Mouse (Mus musculus): ENCODE data around the gene Mgat4a. TPM values are rescaled to one million over a fixed set of nuclear protein-coding genes. Genes with fewer than 3 reads are reported as not detected.
"Not testable (repeated sequence)": the region's sequence is repeated elsewhere in the genome, so short reads cannot be mapped to it uniquely, and the experiment has no call there.

The Mgat4a gene
- polyA plus RNA-seq, 1 experiment from 2014 or later: 4.1 TPM

DNA sequence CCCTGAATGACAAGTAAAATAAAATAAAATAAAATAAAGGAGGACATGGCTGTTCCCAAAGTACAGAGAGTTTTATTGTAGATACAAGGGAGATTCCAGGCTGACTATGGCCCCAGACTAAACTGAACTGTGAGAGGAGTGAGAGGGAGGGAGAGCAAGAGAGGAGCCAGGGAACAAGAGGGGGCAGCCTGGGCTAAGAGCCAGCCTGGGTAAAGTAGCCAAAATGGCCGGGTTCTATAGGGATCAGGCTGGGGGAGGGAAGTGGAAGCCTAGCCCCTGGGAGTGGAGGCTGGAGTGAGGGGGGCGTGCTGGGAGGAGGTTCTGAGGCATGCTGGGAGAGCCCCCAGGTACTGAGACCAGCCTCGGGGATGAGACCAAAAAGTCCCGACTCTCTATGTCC, 37.2 kb downstream of the Mgat4a start:
- Histone ChIP-seq H3K27me3 (replicated peaks; ENCODE audit: low read depth, poor library complexity, severe bottlenecking) (0 out of 2 replicates have a peak, but pooled peaks cover 4% of the 10 kb centered on the region), H3K36me3 (replicated peaks) (no peaks in the 10 kb centered on the region), H3K27ac (replicated peaks) (peak overlapping the region; percentile 54; the same call in 1 of the 2 replicates), H3K9me3 (peaks cover 6% of the 10 kb centered on the region; the same call in 1 of the 2 replicates), H3K4me3 (no peak overlapping the region), H3K4me1 (peaks cover 15% of the 10 kb centered on the region)
- no peak for DNase-seq (ENCODE audit: low spot score)
- 68% methylated on average over 4 of the region's 4 CpGs for WGBS

DNA sequence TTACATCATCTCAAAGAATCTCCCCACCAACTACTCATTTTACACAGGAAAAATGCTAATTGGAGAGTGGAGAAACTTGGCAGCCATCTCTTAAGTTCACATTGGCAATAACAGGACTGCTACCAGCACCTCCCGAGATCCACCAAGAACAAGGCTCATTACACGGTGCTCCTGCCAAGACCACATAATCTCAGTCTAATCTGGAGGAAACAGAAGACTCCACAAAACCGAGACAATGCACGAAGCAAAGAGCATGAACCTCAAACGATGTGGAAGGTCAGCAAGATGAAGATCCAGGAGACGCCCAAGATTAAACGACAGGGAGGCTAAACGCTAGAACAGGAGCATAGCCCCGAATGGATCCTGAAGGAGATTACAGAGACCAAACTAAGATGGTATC, 38.5 kb downstream of the Mgat4a start:
- H3K36me3 ChIP-seq (replicated peaks): no peaks in the 10 kb centered on the region
- 89% methylated on average over 9 of the region's 9 CpGs for WGBS
- peaks cover 15% of the 10 kb centered on the region for H3K4me1 ChIP-seq
- no peak overlapping the region for H3K4me3 ChIP-seq
- DNase-seq (ENCODE audit: low spot score): no peak
- H3K27me3 ChIP-seq (replicated peaks; ENCODE audit: low read depth, poor library complexity, severe bottlenecking): 0 out of 2 replicates have a peak, but pooled peaks cover 4% of the 10 kb centered on the region
- no peak overlapping the region for H3K27ac ChIP-seq (replicated peaks)
- peaks cover 6% of the 10 kb centered on the region; the same call in 1 of the 2 replicates for H3K9me3 ChIP-seq

DNA sequence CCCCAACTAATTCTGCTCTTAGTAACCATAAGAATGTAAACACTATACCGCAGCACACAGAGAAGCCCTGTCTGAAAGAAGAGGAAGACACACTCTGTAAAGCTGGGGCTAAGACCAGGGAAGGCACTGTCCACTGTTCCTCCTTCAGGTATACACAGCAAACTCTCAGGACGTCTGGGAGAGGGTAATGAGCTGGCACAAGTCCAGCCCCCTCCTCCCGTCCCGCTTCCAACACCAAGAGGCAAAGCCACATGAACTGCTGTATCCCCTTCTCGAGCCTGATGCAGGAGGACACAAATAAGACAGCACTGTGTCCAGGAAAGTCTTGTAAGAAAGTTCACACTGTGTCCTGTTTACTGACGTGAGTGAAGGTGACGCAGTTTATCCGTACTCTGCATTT, 40.1 kb downstream of the Mgat4a start:
- 0 out of 2 replicates have a peak, but pooled peaks cover 4% of the 10 kb centered on the region for H3K27me3 ChIP-seq (replicated peaks; ENCODE audit: low read depth, poor library complexity, severe bottlenecking)
- H3K36me3 ChIP-seq (replicated peaks): no peaks in the 10 kb centered on the region
- H3K4me3 ChIP-seq: no peak overlapping the region

DNA sequence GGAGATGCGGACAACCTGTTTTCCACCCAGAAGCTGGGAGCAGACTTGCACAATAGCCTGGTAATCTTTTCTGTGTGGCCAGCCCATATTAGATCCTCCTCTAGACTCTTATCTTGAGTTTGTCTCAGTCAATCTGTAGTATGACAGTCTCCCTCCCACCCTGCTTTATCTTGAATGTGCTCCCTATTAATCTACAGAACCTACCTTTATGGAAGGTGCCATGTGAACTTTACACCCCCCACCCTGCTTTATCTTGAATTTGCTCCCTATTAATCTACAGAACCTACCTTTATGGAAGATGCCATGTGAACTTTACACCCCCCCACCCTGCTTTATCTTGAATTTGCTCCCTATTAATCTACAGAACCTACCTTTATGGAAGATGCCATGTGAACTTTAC, 41.4 kb downstream of the Mgat4a start:
- not testable (repeated sequence) for H3K36me3 ChIP-seq (replicated peaks); H3K4me1 ChIP-seq; H3K27ac ChIP-seq (replicated peaks); H3K4me3 ChIP-seq; H3K27me3 ChIP-seq (replicated peaks; ENCODE audit: low read depth, poor library complexity, severe bottlenecking); DNase-seq (ENCODE audit: low spot score); H3K9me3 ChIP-seq
- WGBS: 85% methylated on average over 1 of the region's 1 CpGs

More for the DNA sequence above, 40.1 kb downstream of the Mgat4a start:
- WGBS: 70% methylated on average over 8 of the region's 8 CpGs
- H3K9me3 ChIP-seq: no peaks in the 10 kb centered on the region
- H3K27ac ChIP-seq (replicated peaks): no peak overlapping the region
- H3K4me1 ChIP-seq: peaks cover 15% of the 10 kb centered on the region
- DNase-seq (ENCODE audit: low spot score): no peak

DNA sequence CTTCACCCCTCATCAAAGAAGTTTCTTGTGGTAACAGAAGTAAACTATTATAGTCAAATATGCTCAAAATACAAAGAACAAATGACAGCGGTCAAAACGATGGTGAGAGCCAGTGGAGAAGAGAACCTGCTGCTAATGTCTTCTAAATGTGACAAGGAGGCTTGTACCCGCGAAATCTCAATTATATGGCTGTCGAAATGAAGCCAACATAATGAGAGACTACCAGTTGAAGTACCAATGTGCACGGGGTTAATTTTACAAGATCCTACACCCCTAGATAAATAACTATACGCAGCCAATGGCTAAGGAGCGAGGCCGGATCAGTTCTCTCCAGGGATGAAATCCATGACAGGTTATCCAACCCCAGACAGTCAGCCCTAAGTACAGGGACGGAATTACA, 41.9 kb downstream of the Mgat4a start:
- WGBS: 51% methylated on average over 10 of the region's 10 CpGs
- Histone ChIP-seq H3K36me3 (replicated peaks) (no peaks in the 10 kb centered on the region), H3K4me3 (no peak overlapping the region), H3K9me3 (no peaks in the 10 kb centered on the region), H3K27me3 (replicated peaks; ENCODE audit: low read depth, poor library complexity, severe bottlenecking) (0 out of 2 replicates have a peak, but pooled peaks cover 4% of the 10 kb centered on the region), H3K27ac (replicated peaks) (no peak overlapping the region), H3K4me1 (peaks cover 4% of the 10 kb centered on the region)
- no peak for DNase-seq (ENCODE audit: low spot score)

DNA sequence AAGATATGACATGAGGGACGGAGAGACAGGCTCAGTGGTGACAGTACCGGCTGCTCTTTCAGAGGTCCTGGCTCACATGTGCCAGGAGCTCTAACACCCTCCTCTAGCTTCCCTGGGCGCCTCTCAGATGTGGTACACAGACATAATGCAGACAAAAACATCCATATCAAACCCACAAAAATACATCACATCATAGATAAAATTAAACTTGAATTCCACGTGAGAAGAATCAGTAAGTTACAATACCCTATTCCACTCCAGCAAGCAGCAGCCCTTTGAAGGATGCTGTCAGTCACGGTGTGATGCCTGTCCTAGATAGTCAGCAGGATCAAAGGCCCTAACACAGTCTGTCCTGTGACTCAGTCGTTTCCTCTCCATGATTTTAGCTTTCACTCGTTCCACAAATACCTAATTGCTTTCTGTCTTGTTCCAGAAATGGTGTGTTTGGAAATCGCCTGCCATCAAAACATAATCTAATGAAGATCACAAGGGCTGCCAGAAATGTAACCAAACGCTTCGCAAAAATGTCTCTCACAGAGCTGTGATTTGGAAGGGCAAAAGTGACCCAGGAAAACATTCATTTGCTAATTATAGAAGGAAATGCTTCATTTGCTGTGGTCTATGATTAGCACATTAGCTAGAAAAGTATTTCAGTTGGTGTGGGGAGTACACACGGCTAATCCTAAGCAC, 44.1 kb downstream of the Mgat4a start:
- Histone ChIP-seq H3K36me3 (replicated peaks) (no peaks in the 10 kb centered on the region), H3K27ac (replicated peaks) (no peak overlapping the region), H3K9me3 (no peaks in the 10 kb centered on the region), H3K4me3 (no peak overlapping the region), H3K27me3 (replicated peaks; ENCODE audit: low read depth, poor library complexity, severe bottlenecking) (no peaks in the 10 kb centered on the region), H3K4me1 (no peaks in the 10 kb centered on the region)
- no peak for DNase-seq (ENCODE audit: low spot score)
- WGBS: 65% methylated on average over 11 of the region's 11 CpGs

DNA sequence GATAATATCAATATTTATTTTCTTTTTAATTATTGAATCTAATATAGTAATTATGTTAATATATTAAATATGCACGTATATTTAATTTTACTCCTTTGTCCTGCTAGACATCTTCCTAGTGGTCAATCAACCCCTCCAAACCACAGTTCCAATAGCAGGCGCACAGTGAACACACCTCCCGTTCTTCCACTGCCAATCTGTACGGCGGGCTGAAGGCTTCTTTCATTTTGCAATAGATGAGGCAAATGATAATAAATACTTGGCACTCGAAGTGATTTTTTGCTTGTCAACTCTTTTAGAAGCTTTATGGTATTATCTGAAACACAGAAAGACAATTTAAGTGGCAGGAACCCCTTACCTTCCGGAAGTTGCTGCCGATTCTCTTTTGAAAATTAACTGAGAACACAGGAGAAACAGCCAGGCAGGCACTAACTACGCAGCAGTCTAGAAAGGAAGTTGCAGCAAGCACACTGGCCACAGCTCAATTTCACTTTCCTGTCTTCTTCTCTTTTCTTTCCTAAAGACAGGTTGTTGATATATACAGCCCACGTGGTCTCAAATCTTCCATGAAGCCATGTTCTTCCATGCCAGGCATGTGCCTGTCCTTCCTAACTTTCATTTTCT, 45.0 kb downstream of the Mgat4a start:
- H3K36me3 ChIP-seq (replicated peaks): no peaks in the 10 kb centered on the region
- WGBS: 82% methylated on average over 10 of the region's 10 CpGs
- H3K9me3 ChIP-seq: no peaks in the 10 kb centered on the region
- no peaks in the 10 kb centered on the region for H3K27me3 ChIP-seq (replicated peaks; ENCODE audit: low read depth, poor library complexity, severe bottlenecking)
- no peak for DNase-seq (ENCODE audit: low spot score)
- H3K4me1 ChIP-seq: no peaks in the 10 kb centered on the region
- no peak overlapping the region for H3K27ac ChIP-seq (replicated peaks)
- H3K4me3 ChIP-seq: no peak overlapping the region

DNA sequence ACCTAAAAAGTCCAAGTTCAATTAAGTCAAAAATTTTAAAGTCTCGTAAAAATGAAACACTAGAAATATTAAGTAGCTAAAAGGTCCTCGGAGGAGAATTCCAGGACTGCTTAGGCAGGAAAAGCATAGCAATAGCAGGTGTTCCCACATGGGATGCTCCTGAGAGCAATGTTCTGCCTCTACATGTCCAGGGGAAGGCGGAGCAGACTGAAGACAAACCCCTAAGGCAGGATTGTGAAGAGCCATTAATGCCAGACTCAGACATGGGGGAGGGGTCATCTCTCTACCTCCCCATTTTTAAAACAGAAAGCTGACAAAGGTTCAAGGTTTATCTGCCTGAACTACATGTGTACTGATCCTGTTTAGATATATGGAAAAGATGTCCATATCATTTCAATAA, 45.7 kb downstream of the Mgat4a start:
- H3K27me3 ChIP-seq (replicated peaks; ENCODE audit: low read depth, poor library complexity, severe bottlenecking): no peaks in the 10 kb centered on the region
- H3K4me3 ChIP-seq: no peak overlapping the region
- no peaks in the 10 kb centered on the region for H3K4me1 ChIP-seq
- H3K36me3 ChIP-seq (replicated peaks): no peaks in the 10 kb centered on the region
- no peak overlapping the region for H3K27ac ChIP-seq (replicated peaks)
- H3K9me3 ChIP-seq: no peaks in the 10 kb centered on the region
- 82% methylated on average over 3 of the region's 3 CpGs for WGBS
- no peak for DNase-seq (ENCODE audit: low spot score)

DNA sequence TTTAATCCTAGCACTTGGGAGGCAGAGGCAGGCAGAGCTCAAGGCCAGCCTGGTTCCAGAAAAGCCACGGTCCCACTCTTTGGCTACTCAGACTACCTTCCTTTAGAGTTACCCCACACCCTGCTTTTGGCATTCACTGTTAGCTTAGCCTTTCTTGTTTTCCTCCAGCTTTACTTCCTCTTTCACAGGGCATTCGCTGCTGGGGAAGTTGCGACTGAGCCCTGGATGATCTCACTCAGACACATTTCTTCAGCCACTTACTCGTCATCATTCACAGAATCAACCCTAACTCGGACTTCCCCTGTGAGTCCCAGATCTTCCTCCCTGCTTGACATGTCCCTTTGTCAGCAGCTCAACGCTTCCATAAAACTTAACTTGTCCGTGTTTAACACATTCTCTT, 49.1 kb downstream of the Mgat4a start:
- H3K4me3 ChIP-seq: no peak overlapping the region
- H3K9me3 ChIP-seq: no peaks in the 10 kb centered on the region
- H3K4me1 ChIP-seq: no peaks in the 10 kb centered on the region
- no peaks in the 10 kb centered on the region for H3K27me3 ChIP-seq (replicated peaks; ENCODE audit: low read depth, poor library complexity, severe bottlenecking)
- 0 out of 2 replicates have a peak, but pooled peaks cover 7% of the 10 kb centered on the region for H3K36me3 ChIP-seq (replicated peaks)
- no peak overlapping the region for H3K27ac ChIP-seq (replicated peaks)
- DNase-seq (ENCODE audit: low spot score): no peak
- WGBS: 84% methylated on average over 7 of the region's 7 CpGs

DNA sequence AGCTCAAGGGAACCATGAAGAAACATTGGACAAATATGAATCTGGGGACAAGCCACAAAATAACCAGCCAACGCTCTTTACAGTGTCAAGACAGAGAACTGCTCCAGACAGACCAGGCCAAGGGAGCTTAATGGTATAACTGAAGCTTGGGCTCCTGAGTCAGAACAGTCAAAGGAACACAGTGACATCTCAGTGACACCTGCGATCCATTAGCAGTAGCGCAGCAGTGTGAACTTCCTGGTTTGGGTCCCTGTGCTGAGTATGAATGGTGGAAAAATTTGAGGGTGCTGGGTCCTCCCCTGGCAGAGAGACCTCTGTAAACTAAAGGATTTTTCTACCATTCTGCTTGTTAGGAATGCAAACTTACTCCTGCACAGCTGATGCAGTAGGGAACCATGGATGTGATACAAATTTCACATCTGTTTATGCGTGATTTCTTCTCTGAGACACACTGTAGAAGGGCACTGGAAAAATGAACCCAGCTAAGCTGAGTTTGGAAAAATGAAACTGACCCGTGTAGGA, 50.1 kb downstream of the Mgat4a start:
- Histone ChIP-seq H3K27me3 (replicated peaks; ENCODE audit: low read depth, poor library complexity, severe bottlenecking) (no peaks in the 10 kb centered on the region), H3K9me3 (no peaks in the 10 kb centered on the region)
- 87% methylated on average over 5 of the region's 5 CpGs for WGBS

DNA sequence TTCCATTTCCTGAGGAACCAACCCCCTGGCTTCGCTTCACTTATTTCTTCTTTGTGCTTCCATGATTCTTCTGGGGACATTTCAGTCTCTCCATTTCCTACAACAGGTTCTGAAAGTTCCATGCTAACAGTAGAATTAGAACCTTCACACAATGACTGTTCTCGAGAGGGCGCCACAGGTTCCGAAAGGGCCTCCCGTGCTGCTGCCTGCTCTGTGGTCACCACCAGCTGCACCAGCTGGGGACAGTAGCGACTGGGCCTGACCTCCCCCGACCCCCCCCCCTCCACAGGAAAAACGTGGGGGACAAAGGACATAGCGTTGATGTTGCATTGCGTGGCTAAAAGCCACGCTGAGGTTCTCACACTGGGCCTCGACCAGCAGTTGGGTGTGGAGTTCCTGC, 52.3 kb downstream of the Mgat4a start:
- Histone ChIP-seq H3K27ac (replicated peaks) (no peak overlapping the region), H3K4me3 (no peak overlapping the region), H3K27me3 (replicated peaks; ENCODE audit: low read depth, poor library complexity, severe bottlenecking) (no peaks in the 10 kb centered on the region), H3K9me3 (no peaks in the 10 kb centered on the region), H3K36me3 (replicated peaks) (0 out of 2 replicates have a peak, but pooled peaks cover 7% of the 10 kb centered on the region), H3K4me1 (no peaks in the 10 kb centered on the region)
- 83% methylated on average over 12 of the region's 12 CpGs for WGBS
- no peak for DNase-seq (ENCODE audit: low spot score)

More for the DNA sequence above, 50.1 kb downstream of the Mgat4a start:
- no peak overlapping the region for H3K27ac ChIP-seq (replicated peaks)
- H3K4me3 ChIP-seq: no peak overlapping the region
- 0 out of 2 replicates have a peak, but pooled peaks cover 7% of the 10 kb centered on the region for H3K36me3 ChIP-seq (replicated peaks)
- DNase-seq (ENCODE audit: low spot score): no peak
- no peaks in the 10 kb centered on the region for H3K4me1 ChIP-seq

DNA sequence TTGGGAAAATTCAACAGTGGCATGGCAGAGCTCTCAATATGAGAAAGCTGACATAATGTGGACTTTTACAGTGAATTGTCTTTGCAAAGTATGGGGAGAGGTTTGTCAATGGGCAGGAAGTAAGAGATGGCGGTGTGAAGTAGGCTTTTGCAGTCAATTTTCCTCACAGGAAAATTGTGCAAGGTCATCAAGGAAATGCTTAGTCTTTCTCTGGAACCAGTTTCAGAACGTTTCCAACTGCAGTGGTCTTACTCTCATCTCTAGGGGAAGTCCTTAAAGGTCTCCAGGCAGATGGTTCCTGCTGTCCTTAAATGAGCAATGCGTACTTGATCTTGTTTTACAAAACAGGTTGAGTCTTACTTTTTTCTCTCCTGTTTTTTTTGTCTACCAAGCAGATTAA, 53.8 kb downstream of the Mgat4a start:
- no peak for DNase-seq (ENCODE audit: low spot score)
- no peak overlapping the region for H3K4me3 ChIP-seq
- no peak overlapping the region for H3K27ac ChIP-seq (replicated peaks)
- H3K4me1 ChIP-seq: no peaks in the 10 kb centered on the region
- WGBS: 86% methylated on average over 3 of the region's 3 CpGs
- H3K9me3 ChIP-seq: no peaks in the 10 kb centered on the region
- no peaks in the 10 kb centered on the region for H3K27me3 ChIP-seq (replicated peaks; ENCODE audit: low read depth, poor library complexity, severe bottlenecking)
- 0 out of 2 replicates have a peak, but pooled peaks cover 7% of the 10 kb centered on the region for H3K36me3 ChIP-seq (replicated peaks)

DNA sequence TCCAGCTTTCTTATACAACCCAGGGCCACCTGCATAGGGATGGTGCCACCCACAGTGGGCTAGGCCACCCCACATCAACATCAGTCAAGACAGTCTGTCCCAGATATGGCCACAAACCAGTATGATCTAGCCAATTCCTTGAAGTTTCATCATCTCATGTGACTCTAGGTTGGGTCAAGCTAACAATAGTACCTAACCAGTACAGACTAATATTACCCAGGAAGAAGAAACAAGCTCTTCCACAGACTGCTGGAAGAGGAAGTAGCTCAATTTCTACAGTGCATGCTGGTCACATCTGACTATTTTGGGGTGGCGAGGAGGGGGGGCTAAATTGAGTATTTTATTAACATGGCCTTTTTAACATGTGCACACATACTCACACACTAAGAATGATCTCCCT, 54.4 kb downstream of the Mgat4a start:
- WGBS: 88% methylated on average over 1 of the region's 1 CpGs
- no peak overlapping the region for H3K27ac ChIP-seq (replicated peaks)
- H3K36me3 ChIP-seq (replicated peaks): 0 out of 2 replicates have a peak, but pooled peaks cover 7% of the 10 kb centered on the region
- no peaks in the 10 kb centered on the region for H3K27me3 ChIP-seq (replicated peaks; ENCODE audit: low read depth, poor library complexity, severe bottlenecking)
- no peak for DNase-seq (ENCODE audit: low spot score)
- no peaks in the 10 kb centered on the region for H3K9me3 ChIP-seq
- no peak overlapping the region for H3K4me3 ChIP-seq
- no peaks in the 10 kb centered on the region for H3K4me1 ChIP-seq

All from embryonic facial prominence, embryonic 10.5 days (tissue).